Mouse (Mus musculus) ES-E14 (cell line): ENCODE data around the gene Itgb5. TPM values are rescaled to one million over a fixed set of nuclear protein-coding genes. Genes with fewer than 3 reads are reported as not detected.

Source experiments
- DNase-seq: peaks from one replicate; pipeline ENCODE4 v3.0.0-alpha.2; 2013; ENCODE audit warnings: low read depth, low spot score
- H3K27ac ChIP-seq: 2 replicates; pipeline ENCODE4 v1.5.1; 2012; ENCODE audit warnings: low read depth, mild to moderate bottlenecking, low read length, moderate library complexity, mixed read lengths; ENCODE audit not compliant: poor library complexity, insufficient read depth, severe bottlenecking
- H3K36me3 ChIP-seq: 2 replicates; pipeline ENCODE4 v1.6.1; 2012; ENCODE audit warnings: mild to moderate bottlenecking, low read length, moderate library complexity, mixed read lengths; ENCODE audit not compliant: control insufficient read depth, poor library complexity, insufficient read depth, severe bottlenecking
- H3K4me1 ChIP-seq, 2 experiments: fragments of 150-350 bp in 1 of 2; sonication (generic) in 1 of 2; 2 replicates each; pipeline ENCODE4 v1.6.1; 2012; ENCODE audit warnings: low read length in 2 of 2, mild to moderate bottlenecking in 1 of 2, mixed read lengths in 1 of 2; ENCODE audit not compliant: control insufficient read depth in 2 of 2, insufficient read depth in 2 of 2, poor library complexity in 1 of 2
- H3K4me3 ChIP-seq, 2 experiments: fragments of 150-350 bp in 1 of 2; sonication (generic) in 1 of 2; 2 replicates each; pipeline ENCODE4 v1.5.1; 2012; ENCODE audit warnings: low read length in 2 of 2, low read depth in 1 of 2, mild to moderate bottlenecking in 1 of 2, mixed read lengths in 1 of 2; ENCODE audit not compliant: insufficient read depth in 1 of 2, poor library complexity in 1 of 2, severe bottlenecking in 1 of 2
- H3K9ac ChIP-seq: 2 replicates; pipeline ENCODE4 v1.6.1; 2012; ENCODE audit warnings: low read depth, mild to moderate bottlenecking, low read length, mixed read lengths; ENCODE audit not compliant: poor library complexity, insufficient read depth, severe bottlenecking
- H3K9me3 ChIP-seq: fragments of 150-350 bp; sonication (generic); 2 replicates; pipeline ENCODE4 v1.6.1; 2012; ENCODE audit warnings: low read depth, mild to moderate bottlenecking, low read length; ENCODE audit not compliant: control insufficient read depth, insufficient read depth
- CHD2 ChIP-seq: IDR thresholded peaks from 2 replicates; pipeline ENCODE4 v1.6.1; 2014; ENCODE audit warnings: mild to moderate bottlenecking, low read depth, low read length, inconsistent platforms
- HCFC1 ChIP-seq: IDR thresholded peaks from 2 replicates; pipeline ENCODE4 v1.6.1; 2012; ENCODE audit warnings: low read length, inconsistent platforms, borderline replicate concordance; ENCODE audit not compliant: insufficient read depth
- MAFK ChIP-seq: IDR thresholded peaks from 2 replicates; pipeline ENCODE4 v1.6.1; 2014; ENCODE audit warnings: mild to moderate bottlenecking, low read depth, low read length, inconsistent platforms; ENCODE audit not compliant: insufficient read depth
- ZC3H11A ChIP-seq: IDR thresholded peaks from 2 replicates; pipeline ENCODE4 v1.6.1; 2012; ENCODE audit warnings: low read depth, mild to moderate bottlenecking, inconsistent platforms, low read length, borderline replicate concordance
- ZNF384 ChIP-seq: IDR thresholded peaks from 2 replicates; pipeline ENCODE4 v1.6.1; 2012; ENCODE audit warnings: low read depth, low read length, inconsistent platforms
- in situ Hi-C, 2 experiments: fragments of 600-800 bp; cut with MboI; formaldehyde crosslinking; loops; one replicate each; pipeline ENCODE4 v1.15.1; 2025; ENCODE audit warnings: low sequenced_read_pairs in 2 of 2, inconsistent platforms in 1 of 2; ENCODE audit not compliant: unreplicated experiment in 2 of 2
- total RNA-seq: library from RNA; depleted of rRNA; stranded (reverse); fragments of 300-350 nt; gene quantifications from 2 replicates; pipeline ENCODE4 v1.2.3, GENCODE M21; 2012

Gene Itgb5
- total RNA-seq, 1 experiment = 60.6 TPM

DNA sequence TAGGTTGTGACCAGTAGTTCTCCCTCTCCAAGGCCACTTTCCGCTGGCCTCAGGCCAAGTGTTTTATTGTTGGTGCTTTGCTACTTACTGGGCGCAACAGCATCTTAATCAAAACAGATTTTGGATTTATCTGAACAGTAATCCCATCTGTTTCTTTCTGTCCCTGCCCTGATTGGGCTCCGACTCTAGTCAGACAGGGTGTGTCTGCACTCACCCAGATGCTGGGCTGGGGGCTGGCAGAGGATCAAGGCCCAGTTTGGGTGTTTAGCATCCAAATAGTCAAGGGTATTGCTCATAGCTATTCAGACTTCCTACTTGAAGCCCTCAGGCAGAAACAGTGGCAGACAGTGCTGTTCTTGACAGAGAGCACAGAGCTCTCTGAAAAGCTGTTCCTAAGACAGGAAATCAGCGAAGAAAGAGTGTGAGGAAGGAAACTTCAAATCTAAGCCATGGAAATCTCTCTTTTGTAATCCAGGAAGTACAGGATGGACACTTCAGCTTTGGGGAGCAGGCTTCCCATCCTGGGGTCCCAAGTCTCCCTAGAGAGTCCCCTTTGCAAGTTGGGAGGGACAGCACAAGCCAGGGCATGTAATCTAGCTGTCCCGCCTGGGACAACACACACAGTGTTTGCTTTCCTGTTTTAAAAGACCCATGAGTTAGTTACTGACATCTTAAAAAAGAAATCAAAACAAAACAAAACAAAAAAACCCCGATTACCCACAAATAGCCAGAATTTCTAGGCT, 48.7 kb downstream of the Itgb5 start:
- Histone ChIP-seq H3K4me1 (peaks cover 9 to 20% of the 10 kb centered on the region in 2 experiments), H3K27ac (peak overlapping the region; percentile 81; the same call in 1 of the 2 replicates), H3K36me3 (peaks cover 3% of the 10 kb centered on the region; the same call in 1 of the 2 replicates), H3K9me3 (no peaks in the 10 kb centered on the region), H3K9ac (no peak overlapping the region), H3K4me3 (no peak overlapping the region)
- TF ChIP-seq CHD2 = no peak
- TF ChIP-seq HCFC1 = no peak
- TF ChIP-seq ZNF384 = no peak
- TF ChIP-seq ZC3H11A = no peak
- TF ChIP-seq MAFK = no peak
- DNase-seq = peak; percentile 65
- in situ Hi-C loops = no loop called here

DNA sequence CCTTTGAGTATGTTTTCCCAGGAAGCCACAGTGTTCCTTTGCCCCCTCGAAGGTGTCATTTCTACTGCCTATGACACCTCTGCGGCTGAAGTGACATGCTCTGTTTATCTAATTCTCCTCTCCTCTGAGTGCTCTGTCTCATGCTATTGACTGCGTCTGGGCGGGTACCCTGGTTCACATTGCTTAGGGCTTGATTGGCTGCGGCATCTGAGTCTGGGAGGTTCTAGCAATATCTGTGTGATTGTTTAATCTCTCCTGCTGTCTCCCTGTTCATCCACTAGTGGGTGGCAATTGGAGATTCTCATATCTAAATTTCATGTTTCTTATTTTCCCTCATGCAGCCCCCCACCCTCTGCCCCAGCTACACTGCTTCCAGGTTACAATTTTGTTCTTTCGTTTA, 49.6 kb downstream of the Itgb5 start:
- no peak for DNase-seq
- peaks cover 10 to 21% of the 10 kb centered on the region in 2 experiments for H3K4me1 ChIP-seq
- H3K27ac ChIP-seq = peak overlapping the region; percentile 81; the same call in 1 of the 2 replicates
- H3K9me3 ChIP-seq = no peaks in the 10 kb centered on the region
- no peak for TF ChIP-seq ZNF384
- TF ChIP-seq ZC3H11A = no peak
- TF ChIP-seq MAFK = no peak
- no peak for TF ChIP-seq CHD2
- TF ChIP-seq HCFC1 = no peak
- H3K36me3 ChIP-seq = peaks cover 3% of the 10 kb centered on the region; the same call in 1 of the 2 replicates
- in situ Hi-C loops = no loop called here
- H3K9ac ChIP-seq = no peak overlapping the region
- no peak overlapping the region for H3K4me3 ChIP-seq

DNA sequence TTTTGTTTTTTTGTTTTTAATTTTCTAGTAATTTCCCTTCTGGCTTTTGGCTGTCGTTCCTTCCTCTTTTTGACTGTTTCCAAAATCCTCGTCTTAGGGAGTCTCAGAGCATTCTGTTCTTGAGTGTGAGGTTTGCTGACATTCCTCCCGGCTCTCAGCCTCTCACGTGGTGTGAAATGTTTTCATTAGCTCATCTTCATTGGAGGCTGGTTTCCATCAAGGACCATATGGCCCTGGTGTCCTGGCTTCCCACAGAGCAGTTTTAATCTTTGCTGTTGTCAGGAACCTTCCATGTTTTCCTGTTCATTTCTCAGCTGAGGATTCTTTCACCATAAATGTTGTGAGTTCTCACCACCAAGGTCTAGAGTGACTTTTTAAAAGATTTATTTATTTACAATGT, 50.1 kb downstream of the Itgb5 start:
- TF ChIP-seq MAFK (no peak), HCFC1 (no peak), ZNF384 (no peak), ZC3H11A (no peak), CHD2 (no peak)
- H3K36me3 ChIP-seq = peaks cover 3% of the 10 kb centered on the region; the same call in 1 of the 2 replicates
- H3K4me1 ChIP-seq = peaks cover 10 to 23% of the 10 kb centered on the region in 2 experiments
- DNase-seq = no peak
- H3K9me3 ChIP-seq = no peaks in the 10 kb centered on the region
- H3K4me3 ChIP-seq = no peak overlapping the region
- H3K27ac ChIP-seq = no peak overlapping the region; the same call in 1 of the 2 replicates
- H3K9ac ChIP-seq = no peak overlapping the region
- in situ Hi-C loops = no loop called here

DNA sequence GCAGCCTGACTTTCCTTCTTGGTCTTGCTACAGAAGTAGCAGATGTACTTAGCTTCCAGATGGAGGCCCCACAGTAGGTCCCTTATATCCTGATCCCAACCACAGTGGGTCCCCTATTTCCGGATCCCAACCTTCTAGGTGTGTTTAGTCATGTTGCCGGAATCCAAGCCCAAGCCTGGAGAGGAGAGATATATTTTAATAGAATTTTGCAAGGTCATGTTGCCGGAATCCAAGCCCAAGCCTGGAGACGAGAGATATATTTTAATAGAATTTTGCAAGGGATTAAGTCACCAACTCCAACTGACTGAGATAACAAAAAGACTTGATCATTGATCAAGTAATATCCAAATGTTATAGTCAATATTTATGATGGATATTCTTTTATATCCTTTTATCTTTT, 51.3 kb downstream of the Itgb5 start:
- Histone ChIP-seq H3K9me3 (no peaks in the 10 kb centered on the region), H3K27ac (no peak overlapping the region), H3K9ac (no peak overlapping the region), H3K36me3 (peaks cover 3% of the 10 kb centered on the region; the same call in 1 of the 2 replicates), H3K4me1 (peaks cover 12 to 23% of the 10 kb centered on the region in 2 experiments), H3K4me3 (no peak overlapping the region)
- no peak for DNase-seq
- TF ChIP-seq MAFK (no peak), ZC3H11A (no peak), HCFC1 (no peak), CHD2 (no peak), ZNF384 (no peak)
- in situ Hi-C loops = no loop called here
